Mouse (Mus musculus) olfactory bulb, adult 2 months (tissue): Measurements from ENCODE around the gene Trim7. TPM values are rescaled to one million over a fixed set of nuclear protein-coding genes. Genes with fewer than 3 reads are reported as not detected.

Source experiments
- H3K27ac ChIP-seq: fragments of 200-500 bp; 2 replicates; pipeline ENCODE4 v1.5.1; 2012; ENCODE audit warnings: low read depth, low read length; ENCODE audit not compliant: insufficient read depth
- H3K4me1 ChIP-seq: fragments of 200-500 bp; 2 replicates; pipeline ENCODE4 v1.6.1; 2012; ENCODE audit warnings: low read length; ENCODE audit not compliant: control insufficient read depth, insufficient read depth
- H3K4me3 ChIP-seq: fragments of 200-500 bp; 2 replicates; pipeline ENCODE4 v1.5.1; 2012; ENCODE audit warnings: mild to moderate bottlenecking, low read depth, low read length, moderate library complexity; ENCODE audit not compliant: insufficient read depth
- CTCF ChIP-seq: fragments of 200-500 bp; IDR thresholded peaks from 2 replicates; pipeline ENCODE4 v1.5.1; 2012; ENCODE audit warnings: low read depth, mild to moderate bottlenecking, low read length, moderate library complexity; ENCODE audit not compliant: insufficient read depth
- POLR2A ChIP-seq: fragments of 200-500 bp; IDR thresholded peaks from 2 replicates; pipeline ENCODE4 v1.6.1; 2012; ENCODE audit warnings: mild to moderate bottlenecking, low read depth, low read length, moderate library complexity; ENCODE audit not compliant: insufficient read depth
- WGBS: fragments of 180-500 bp; shearing (Covaris S2); methylation state at CpG from one replicate; pipeline ENCODE4 v1.1.7; 2018; 5-methylcytosine and 5-hydroxymethylcytosine counted together
- polyA plus RNA-seq: library from polyadenylated mRNA; stranded (reverse); fragments of >200 nt; gene quantifications from 2 replicates; pipeline ENCODE4 v1.2.4, GENCODE M21; 2012; ENCODE audit warnings: low replicate concordance; ENCODE audit not compliant: missing spikeins, insufficient read depth, insufficient read length

The Trim7 gene
- polyA plus RNA-seq, 1 experiment, result not detected

DNA sequence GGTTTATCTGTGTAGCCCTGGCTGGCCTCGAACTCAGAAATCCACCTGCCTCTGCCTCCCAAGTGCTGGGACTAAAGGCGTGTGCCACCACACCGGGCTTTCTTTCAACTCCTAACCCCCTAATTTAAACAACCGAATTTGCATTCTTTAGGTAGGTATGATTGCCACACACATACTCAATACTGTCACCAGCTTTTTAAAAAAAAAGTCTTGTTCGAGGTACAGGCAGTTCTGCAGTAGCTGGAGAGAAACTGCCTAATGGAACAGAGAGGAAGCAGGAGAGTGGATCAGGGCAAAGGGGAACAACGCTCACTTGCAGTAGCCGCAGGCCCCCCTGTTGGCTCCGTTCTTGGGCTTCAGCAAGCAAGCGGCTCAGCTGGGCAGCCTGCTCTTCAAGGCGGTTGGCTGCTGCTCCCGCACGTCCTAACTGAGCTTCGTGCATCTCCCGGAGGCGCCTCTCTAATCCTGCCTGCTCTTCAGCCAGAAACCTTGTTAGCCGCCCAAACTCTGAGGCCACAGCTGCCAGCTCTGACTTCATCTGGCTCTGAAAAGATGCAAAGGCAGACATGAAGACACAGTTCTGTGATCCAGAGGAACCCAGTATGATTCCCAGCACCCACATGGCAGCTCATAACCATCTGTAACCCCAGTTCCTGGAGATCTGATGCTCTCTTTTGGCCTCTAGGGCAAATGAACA is 17.1 kb upstream of the Trim7 start:
- no peak overlapping the region for H3K27ac ChIP-seq
- H3K4me3 ChIP-seq, result no peak overlapping the region
- WGBS, result 43% methylated on average over 16 of the region's 16 CpGs
- TF ChIP-seq CTCF (no peak), POLR2A (no peak)
- H3K4me1 ChIP-seq, result no peaks in the 10 kb centered on the region

DNA sequence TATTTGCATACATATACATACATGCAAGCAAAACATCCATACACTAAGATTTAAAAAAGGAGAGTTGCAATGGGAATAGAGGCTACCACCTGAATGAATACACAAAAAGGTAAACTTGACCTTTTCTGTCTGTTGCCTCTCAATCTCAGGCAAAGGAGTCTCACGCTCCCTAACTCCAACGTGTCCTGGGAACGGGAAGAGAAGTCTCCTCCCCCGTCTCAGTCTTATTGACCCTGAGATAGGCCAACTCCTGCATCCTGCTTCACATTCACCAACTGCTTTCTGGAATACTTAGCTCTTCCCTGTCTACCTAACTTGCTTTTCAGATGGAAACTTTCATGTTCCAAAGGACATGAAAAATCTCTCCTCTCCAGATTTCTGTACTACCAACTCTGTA is 16.5 kb upstream of the Trim7 start:
- no peak overlapping the region for H3K27ac ChIP-seq
- H3K4me1 ChIP-seq, result no peaks in the 10 kb centered on the region
- H3K4me3 ChIP-seq, result no peak overlapping the region
- WGBS, result 64% methylated on average over 4 of the region's 4 CpGs
- TF ChIP-seq POLR2A (no peak), CTCF (no peak)

DNA sequence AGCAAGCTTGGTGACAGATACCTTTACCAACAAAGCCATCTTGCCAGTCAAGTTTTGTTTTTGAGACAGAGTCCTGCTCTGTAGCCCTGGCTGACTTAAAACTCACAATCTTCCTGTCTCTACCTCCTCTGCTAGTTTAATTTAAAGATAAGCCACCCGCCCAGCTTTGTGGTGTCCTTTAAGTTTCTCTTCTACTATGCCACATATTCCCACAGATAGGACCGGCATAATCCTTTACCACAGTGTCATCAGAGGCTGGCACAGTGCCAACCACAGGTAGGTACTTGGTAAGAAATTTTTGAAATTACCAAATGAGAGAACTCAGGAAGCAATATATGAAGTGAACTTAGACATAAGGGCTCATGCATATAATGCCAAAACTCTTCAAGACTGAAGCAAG is 15.8 kb upstream of the Trim7 start:
- WGBS, result 76% methylated on average over 2 of the region's 2 CpGs

DNA sequence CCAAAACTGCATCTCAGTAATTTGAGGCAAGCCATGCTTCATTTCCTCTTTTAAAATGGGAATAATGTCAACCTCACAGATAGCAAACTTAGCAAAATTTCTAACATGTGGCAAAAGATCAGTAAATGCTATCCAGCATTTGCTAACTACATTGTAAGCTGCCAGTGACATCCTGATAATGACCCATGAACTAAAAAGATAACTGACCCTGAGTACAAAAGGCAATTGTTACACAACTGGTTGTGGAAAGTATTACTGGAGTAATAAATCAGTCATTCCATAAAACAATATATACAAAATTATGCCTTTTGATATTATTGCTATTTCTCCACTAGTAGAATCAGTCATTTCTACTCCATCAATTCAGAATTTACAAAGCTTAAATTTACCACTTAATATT is 12.2 kb upstream of the Trim7 start:
- Histone ChIP-seq H3K4me1 (peaks cover 10% of the 10 kb centered on the region), H3K4me3 (no peak overlapping the region), H3K27ac (no peak overlapping the region)
- TF ChIP-seq CTCF (no peak), POLR2A (no peak)

More for the DNA sequence above, 15.8 kb upstream of the Trim7 start:
- no peaks in the 10 kb centered on the region for H3K4me1 ChIP-seq
- H3K4me3 ChIP-seq, result no peak overlapping the region
- no peak overlapping the region for H3K27ac ChIP-seq
- TF ChIP-seq CTCF (no peak), POLR2A (no peak)

DNA sequence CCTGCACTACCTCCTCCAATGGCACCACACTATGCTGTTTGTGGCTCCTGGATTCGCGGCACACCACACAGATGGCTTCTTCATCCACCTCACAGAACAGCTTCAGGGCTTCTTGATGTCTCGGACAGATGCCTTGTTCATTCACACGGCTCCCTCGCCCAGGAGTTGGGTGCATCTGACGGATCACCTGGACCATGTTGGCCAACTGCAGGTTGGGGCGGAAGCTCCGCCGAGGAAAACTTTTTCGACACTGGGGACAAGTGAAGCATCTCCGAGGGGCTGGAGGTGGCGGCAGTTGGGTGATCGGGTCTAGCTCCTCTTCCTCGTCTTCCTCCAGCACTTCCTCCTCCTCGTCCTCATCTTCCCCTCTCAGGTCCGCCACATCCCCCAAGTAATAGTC is 10.1 kb upstream of the Trim7 start:
- Histone ChIP-seq H3K4me1 (peaks cover 10% of the 10 kb centered on the region), H3K4me3 (peak overlapping the region; percentile 96), H3K27ac (no peak overlapping the region)
- TF ChIP-seq POLR2A (no peak), CTCF (no peak)
- WGBS, result 66% methylated on average over 16 of the region's 16 CpGs

DNA sequence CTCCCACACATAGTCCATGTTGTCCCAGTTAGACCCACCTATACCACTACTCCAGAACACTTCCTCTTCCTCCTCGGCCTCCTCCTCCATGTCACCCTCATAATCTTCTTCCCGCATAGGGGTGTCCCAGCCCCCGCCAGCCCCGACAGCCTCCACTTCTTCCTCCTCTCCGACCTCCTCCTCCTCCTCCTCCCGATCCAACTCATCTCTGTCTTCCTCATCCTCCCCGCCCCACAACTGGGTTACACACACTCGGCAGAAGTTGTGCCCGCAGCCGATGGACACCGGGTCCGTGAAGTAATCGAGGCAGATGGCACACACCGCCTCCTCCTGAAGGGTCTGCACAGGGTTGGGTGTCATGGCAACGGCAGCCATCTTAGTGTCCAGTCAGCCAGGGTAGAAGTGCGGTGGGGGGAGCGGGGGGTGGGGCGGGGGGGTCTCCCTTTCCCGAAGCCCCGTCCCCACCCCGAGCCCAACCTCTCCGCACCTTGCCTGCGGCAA is 9.6 kb upstream of the Trim7 start:
- peak overlapping the region; percentile 96 for H3K4me3 ChIP-seq
- 1% methylated on average over 22 of the region's 23 CpGs for WGBS
- TF ChIP-seq POLR2A, result no peak
- no peak for TF ChIP-seq CTCF
- no peak overlapping the region for H3K27ac ChIP-seq
- H3K4me1 ChIP-seq, result peaks cover 10% of the 10 kb centered on the region

DNA sequence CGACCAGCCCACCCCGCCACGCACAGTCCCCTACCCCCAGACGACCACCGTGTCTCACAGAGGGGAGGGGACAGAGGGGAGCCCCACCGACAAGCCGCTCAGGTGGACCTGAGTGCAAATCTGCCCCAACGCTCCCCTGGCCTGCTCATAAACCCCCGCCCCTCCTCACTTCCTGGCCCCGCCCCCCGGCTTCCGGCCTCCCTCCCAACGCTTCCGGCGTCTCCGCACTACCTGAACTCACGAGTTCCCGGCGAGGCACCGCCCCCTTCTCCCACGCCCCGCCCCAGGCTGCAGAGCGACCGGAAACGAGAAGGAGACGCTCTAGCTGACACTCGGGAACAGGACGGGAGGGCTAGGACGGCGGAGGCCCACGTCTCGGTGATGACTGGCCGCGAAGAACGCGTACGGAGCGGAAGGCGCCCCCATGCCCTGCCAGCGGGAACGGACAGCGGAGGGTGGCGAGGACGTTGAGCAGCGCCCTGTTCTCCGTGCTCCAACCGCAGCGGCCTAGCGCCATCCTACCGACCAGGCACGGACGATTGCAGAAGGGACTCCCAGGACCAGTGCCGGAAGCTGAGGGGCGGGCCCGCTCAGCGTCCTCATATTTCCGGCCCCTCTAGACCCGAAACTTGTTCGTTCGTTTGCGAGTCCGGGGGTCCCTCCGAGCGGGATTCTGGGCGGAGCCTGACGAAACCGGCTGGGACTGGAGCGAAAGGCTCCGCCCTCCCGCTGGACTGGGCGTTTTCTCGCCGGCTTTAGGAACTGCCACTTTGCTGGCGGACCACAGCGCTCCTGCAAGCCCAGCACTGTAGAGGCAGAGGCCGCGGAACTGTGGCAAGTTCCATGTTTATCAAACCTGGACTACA is 8.9 kb upstream of the Trim7 start, which contains the start of gene Trim41:
Gene Trim41, minus strand, starts transcription at position 554 of the 866 bp plus-strand sequence.
- Histone ChIP-seq H3K4me3 (peak within 1 kb of the TSS; percentile 96), H3K4me1 (peaks cover 10% of the 10 kb centered on the region), H3K27ac (peak within 1 kb of the TSS; percentile 100)
- TF ChIP-seq CTCF (no peak), POLR2A (peak; percentile 67)
- WGBS, result under 1% methylated on average over 76 of the region's 77 CpGs

DNA sequence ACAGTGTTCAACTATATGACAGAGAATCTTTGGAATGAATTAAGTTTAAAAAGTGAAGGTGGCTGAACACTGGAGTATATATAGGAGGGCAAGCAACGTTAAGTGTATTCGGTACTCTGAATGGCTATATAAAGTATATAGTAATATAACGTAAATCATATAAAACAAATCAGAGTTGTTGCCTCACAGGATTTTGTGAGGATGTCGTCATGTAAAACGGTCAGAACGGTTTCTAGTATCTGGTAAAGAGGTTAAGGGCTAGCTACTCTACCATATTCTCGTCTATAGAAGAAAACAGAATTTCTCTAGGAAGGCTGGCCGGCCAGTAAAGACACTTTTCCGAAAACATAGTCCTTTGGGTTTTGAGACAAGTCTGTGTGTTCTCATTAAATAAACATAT is 8.1 kb upstream of the Trim7 start:
- 3% methylated on average over 9 of the region's 9 CpGs for WGBS
- peaks cover 10% of the 10 kb centered on the region for H3K4me1 ChIP-seq
- no peak overlapping the region; the same call in 1 of the 2 replicates for H3K27ac ChIP-seq
- TF ChIP-seq CTCF, result no peak
- TF ChIP-seq POLR2A, result no peak
- H3K4me3 ChIP-seq, result peak overlapping the region; percentile 96

DNA sequence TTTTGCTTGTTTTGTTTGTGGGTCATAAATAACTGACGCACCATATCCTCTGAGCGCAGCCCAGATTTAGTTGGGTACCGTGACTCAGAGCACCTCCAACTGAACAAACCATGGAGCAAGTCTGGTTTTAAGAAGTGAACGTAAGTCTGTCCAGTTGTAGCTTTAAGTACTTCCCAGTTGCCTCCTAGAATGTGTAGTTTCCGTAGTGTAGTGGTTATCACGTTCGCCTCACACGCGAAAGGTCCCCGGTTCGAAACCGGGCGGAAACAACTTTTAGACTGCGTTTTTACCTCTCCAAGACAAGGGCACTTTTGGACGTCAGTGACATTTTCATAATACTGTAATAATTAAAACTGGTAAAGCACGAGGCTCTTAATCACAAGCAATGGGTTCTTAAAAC is 7.6 kb upstream of the Trim7 start:
- no peak overlapping the region for H3K27ac ChIP-seq

More for the DNA sequence above, 7.6 kb upstream of the Trim7 start:
- Histone ChIP-seq H3K4me3 (no peak overlapping the region), H3K4me1 (peaks cover 10% of the 10 kb centered on the region)
- no peak for TF ChIP-seq CTCF
- no peak for TF ChIP-seq POLR2A
- WGBS, result under 1% methylated on average over 16 of the region's 16 CpGs
